Mouse (Mus musculus) cerebellum, adult 2 months (tissue): ENCODE results near the gene Gli3.

Experiments used
- CTCF ChIP-seq: fragments of 200-500 bp; IDR thresholded peaks from 2 replicates; pipeline ENCODE4 v1.5.1; 2011; ENCODE audit warnings: low read depth, mild to moderate bottlenecking, control low read depth, low read length, moderate library complexity, borderline replicate concordance; ENCODE audit not compliant: insufficient read depth
- POLR2A ChIP-seq: fragments of 200-500 bp; IDR thresholded peaks from 2 replicates; pipeline ENCODE4 v1.6.1; 2011; ENCODE audit warnings: low read length, control low read depth, borderline replicate concordance; ENCODE audit not compliant: insufficient read depth

DNA sequence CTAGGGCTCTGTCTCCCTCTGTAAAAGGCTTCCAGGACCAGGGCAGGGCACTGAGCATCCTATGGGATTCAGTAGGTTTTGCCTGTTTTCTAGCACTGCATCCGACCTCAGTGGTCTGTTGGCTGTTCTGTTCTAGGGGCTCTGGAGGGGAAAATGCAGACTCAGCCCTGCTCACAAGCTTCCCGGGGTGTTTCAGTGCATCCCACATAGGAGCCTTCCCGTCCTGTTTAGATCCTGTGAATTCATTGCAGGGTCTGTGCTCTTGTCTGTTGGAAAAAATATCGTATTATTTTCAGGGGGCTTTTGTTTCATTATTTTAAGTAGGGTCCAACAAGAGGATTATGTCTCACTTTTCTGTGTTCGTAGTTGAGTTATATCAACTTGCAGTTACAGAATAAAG lies 139.1 kb downstream of the Gli3 start:
- TF ChIP-seq CTCF (no peak), POLR2A (no peak)
